Mouse (Mus musculus) cerebellum, adult 2 months (tissue): ENCODE data around the gene Acta2.
A peak's percentile ranks its signal among the peaks of the same experiment; 100 is the strongest.

Experiments
- CTCF ChIP-seq: fragments of 200-500 bp; IDR thresholded peaks from 2 replicates; pipeline ENCODE4 v1.5.1; 2011; ENCODE audit warnings: low read depth, mild to moderate bottlenecking, control low read depth, low read length, moderate library complexity, borderline replicate concordance; ENCODE audit not compliant: insufficient read depth
- POLR2A ChIP-seq: fragments of 200-500 bp; IDR thresholded peaks from 2 replicates; pipeline ENCODE4 v1.6.1; 2011; ENCODE audit warnings: low read length, control low read depth, borderline replicate concordance; ENCODE audit not compliant: insufficient read depth

GRCm38 (mm10) chr19:34284383-34284782 is 29.0 kb upstream of the Acta2 start:
- TF ChIP-seq CTCF (peak; percentile 23; the same call in 1 of the 2 replicates), POLR2A (no peak)
